Mouse (Mus musculus): ENCODE data around the gene Cdr2. TPM values are rescaled to one million over a fixed set of nuclear protein-coding genes. Genes with fewer than 3 reads are reported as not detected.
"Not testable (repeated sequence)": the region's sequence is repeated elsewhere in the genome, so short reads cannot be mapped to it uniquely, and the experiment has no call there.

Cdr2 gene
- total RNA-seq, 2 experiments from 2014 or later: 14.8 to 21.9 TPM

- DNase-seq (ENCODE audit: low spot score): no peak
- intact Hi-C loops (cut with DNase I): no loop called here
Observed at GRCm38 (mm10) chr7:120977063-120977462, 5.0 kb downstream of the Cdr2 start.

GRCm38 (mm10) chr7:120974001-120974400, 8.1 kb downstream of the Cdr2 start:
- DNase-seq (ENCODE audit: low spot score): no peak
- intact Hi-C loops (cut with DNase I): no loop called here

GRCm38 (mm10) chr7:120972471-120972870, 9.6 kb downstream of the Cdr2 start:
- intact Hi-C loops (cut with DNase I): not testable (repeated sequence)

DNA sequence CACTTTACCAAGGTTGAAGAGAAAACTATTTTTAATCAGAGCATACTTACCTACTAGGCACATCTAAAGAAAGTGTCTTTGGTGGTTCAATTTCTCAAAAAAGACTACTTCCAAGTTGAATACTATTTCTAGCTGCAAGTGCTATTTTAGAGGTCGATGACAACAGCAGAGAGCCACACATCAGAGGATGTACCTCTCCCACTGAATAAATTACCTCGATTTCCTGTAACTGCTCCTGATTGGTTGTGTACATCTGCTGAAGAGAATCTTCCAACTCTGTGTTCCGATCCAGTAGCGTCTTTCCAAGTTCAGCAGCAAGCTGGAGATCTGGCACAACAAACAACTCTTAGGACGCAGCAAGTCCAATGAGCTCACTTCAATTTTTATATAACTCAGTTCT, 12.0 kb downstream of the Cdr2 start:
- no peak for DNase-seq (ENCODE audit: low spot score)
- intact Hi-C loops (cut with DNase I): no loop called here

More at GRCm38 (mm10) chr7:120972471-120972870, 9.6 kb downstream of the Cdr2 start:
- DNase-seq (ENCODE audit: low spot score): not testable (repeated sequence)

- intact Hi-C loops (cut with DNase I): no loop called here
Observed at GRCm38 (mm10) chr7:120969221-120969620, 12.9 kb downstream of the Cdr2 start.

GRCm38 (mm10) chr7:120963126-120963525, 19.0 kb downstream of the Cdr2 start:
- intact Hi-C loops (cut with DNase I): no loop called here
- no peak for DNase-seq (ENCODE audit: low spot score)

More at GRCm38 (mm10) chr7:120969221-120969620, 12.9 kb downstream of the Cdr2 start:
- DNase-seq (ENCODE audit: low spot score): no peak

DNA sequence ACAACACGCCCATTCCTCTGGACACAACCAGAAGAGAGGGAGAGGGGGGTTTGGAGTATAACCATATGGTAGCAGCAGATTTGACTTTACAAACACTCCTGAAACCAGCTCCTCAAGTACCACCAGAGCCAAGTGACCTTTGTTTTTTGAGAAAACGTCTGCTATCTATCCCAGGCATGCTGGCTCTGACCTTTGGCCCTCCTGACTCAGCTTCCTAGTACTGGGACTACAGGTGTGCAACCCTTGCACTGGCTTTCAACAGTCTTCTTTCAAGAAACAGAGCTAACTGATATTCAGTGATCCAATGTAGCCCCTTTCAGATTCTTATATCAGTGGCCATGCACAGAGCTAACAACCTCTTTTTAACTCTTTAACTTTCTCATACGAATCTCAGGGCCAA, 20.2 kb downstream of the Cdr2 start:
- no peak for DNase-seq (ENCODE audit: low spot score)
- intact Hi-C loops (cut with DNase I): no loop called here

- intact Hi-C loops (cut with DNase I): no loop called here
- no peak for DNase-seq (ENCODE audit: low spot score)
Observed at GRCm38 (mm10) chr7:120960601-120961000, 21.5 kb downstream of the Cdr2 start.

GRCm38 (mm10) chr7:120960116-120960515, 22.0 kb downstream of the Cdr2 start:
- DNase-seq (ENCODE audit: low spot score): no peak
- intact Hi-C loops (cut with DNase I): no loop called here

- intact Hi-C loops (cut with DNase I); DNase-seq (ENCODE audit: low spot score): not testable (repeated sequence)
Observed at GRCm38 (mm10) chr7:120953591-120953990, 28.5 kb downstream of the Cdr2 start.

- DNase-seq (ENCODE audit: low spot score): no peak
Observed at GRCm38 (mm10) chr7:120943936-120944509, 38.1 kb downstream of the Cdr2 start.

DNA sequence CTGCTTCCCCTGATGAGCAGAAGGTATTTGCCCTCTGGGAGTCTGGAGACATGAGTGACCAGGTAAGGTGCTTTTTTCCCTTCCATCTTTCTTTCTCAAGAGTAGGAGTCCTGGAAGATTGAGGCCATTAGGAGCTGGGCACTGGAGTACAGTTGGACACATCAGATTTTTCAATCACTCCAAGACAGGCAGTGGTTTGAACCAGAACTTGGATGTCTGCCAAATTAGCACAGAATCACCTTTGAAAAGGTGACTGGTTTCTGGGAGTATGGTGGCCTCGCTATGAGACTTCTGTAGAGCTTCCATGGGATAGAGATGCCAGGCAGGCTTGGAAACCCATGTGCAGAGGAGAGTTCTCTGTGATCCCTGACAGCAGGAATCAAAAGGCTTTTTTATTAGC, 39.6 kb downstream of the Cdr2 start:
- no peak for DNase-seq (ENCODE audit: low spot score)
- intact Hi-C loops (cut with DNase I): no loop called here

More at GRCm38 (mm10) chr7:120943936-120944509, 38.1 kb downstream of the Cdr2 start:
- intact Hi-C loops (cut with DNase I): no loop called here

- intact Hi-C loops (cut with DNase I): no loop called here
- DNase-seq (ENCODE audit: low spot score): no peak
Observed at GRCm38 (mm10) chr7:120941214-120941613, 40.9 kb downstream of the Cdr2 start.

DNA sequence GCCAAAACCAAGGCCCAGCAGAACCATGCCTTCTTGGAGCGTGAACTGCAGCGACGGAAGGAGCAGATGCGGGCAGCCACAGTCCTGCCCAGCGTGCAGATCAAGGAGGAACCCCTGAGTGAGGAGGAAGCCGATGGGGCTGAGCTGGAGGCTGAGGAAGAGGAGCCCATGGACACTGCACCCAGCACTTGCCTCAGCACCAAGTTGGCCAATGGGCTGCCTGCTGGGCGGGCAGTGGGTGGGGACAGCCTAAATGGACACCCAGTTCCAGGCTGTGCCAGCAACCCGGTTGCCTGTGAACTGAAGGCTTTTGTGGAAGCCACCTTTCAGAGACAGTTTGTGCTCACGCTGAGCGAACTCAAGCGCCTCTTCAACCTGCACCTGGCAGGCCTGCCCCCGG, 41.8 kb downstream of the Cdr2 start:
- intact Hi-C loops (cut with DNase I): no loop called here
- no peak for DNase-seq (ENCODE audit: low spot score)

DNA sequence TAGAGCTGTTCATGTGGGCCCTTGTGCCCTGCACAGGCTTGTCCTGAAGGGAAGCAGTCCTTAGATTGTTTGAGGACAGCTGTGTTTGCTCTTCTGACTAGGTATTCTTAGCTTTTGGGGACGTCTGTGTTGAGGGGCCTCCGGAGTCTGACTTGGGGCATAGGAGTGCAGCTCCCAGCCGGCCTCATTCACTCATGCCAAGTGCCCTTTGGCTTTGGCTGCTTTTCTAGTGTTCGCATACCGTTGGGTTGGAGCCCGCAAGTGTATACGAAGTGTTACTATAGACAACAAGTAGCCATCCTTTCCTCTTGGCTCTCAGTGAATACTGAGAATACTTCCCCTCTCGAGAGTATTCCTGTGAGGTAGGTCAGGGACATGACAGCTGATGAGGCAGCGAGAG, 43.9 kb downstream of the Cdr2 start:
- intact Hi-C loops (cut with DNase I): no loop called here
- no peak for DNase-seq (ENCODE audit: low spot score)

DNA sequence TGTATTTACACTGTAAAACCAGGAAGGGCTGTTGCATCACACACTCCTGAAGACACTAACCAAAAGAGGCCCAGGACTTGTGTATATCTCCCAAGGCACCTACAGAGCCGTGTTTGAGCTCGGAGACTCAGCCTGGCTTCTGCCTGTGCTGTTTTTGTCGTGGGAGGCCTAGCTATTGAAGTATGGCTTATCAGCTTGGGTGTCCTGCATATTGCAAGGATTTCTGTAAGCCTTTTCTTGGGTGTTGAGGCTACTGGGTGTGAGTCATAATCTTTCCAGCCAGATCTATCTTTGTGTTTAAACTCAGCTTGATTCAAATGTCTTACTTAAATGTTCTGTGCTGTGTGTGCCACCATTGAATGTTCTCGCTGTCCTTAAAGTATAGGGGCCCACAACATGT, 45.6 kb downstream of the Cdr2 start:
- DNase-seq (ENCODE audit: low spot score): no peak
- intact Hi-C loops (cut with DNase I): no loop called here

GRCm38 (mm10) chr7:120934716-120935115, 47.4 kb downstream of the Cdr2 start:
- intact Hi-C loops (cut with DNase I): loop anchor here (1.0 to 2.0 kb wide), 3 partner anchors 68 to 186 kb away; no protein-coding TSS in a partner anchor
- no peak for DNase-seq (ENCODE audit: low spot score)

GRCm38 (mm10) chr7:120933680-120934195, 48.4 kb downstream of the Cdr2 start:
- intact Hi-C loops (cut with DNase I): loop anchor here (1.0 to 2.0 kb wide), 3 partner anchors 69 to 187 kb away; no protein-coding TSS in a partner anchor
- DNase-seq (ENCODE audit: low spot score): no peak

GRCm38 (mm10) chr7:120933110-120933509, 49.0 kb downstream of the Cdr2 start:
- no peak for DNase-seq (ENCODE audit: low spot score)

DNA sequence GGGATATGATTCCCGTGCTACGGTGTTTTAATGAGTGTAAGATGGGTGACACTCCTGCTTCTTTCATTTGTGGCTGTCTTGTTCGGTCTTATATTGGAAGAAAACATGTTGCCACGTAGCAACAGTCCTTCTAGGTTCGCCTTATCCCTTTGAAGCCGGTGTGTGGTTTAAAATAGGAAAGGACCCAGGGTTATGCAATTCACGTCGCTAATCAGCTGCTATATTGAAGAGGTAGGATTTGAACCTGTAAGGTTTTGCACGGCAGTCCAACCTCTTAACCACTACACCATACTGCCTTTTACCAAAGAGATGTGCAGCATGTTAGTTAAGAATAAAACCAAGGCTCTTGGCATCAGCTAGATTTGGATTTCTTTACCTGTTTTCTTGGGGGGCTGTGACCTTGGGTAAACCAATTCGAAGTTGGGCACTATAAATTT, 63.6 kb downstream of the Cdr2 start:
- no peak for DNase-seq (ENCODE audit: low spot score)
- intact Hi-C loops (cut with DNase I): loop anchor here (5.0 to 10.0 kb wide), 2 partner anchors 164 to 281 kb away; partner anchors contain the start of gene Uqcrc2

More at GRCm38 (mm10) chr7:120933110-120933509, 49.0 kb downstream of the Cdr2 start:
- intact Hi-C loops (cut with DNase I): no loop called here

Data from heart, postnatal 25 days (tissue).